Mouse (Mus musculus) embryonic facial prominence, embryonic 10.5 days (tissue): ENCODE results near the gene Tsga13. TPM values are rescaled to one million over a fixed set of nuclear protein-coding genes. Genes with fewer than 3 reads are reported as not detected.

Source experiments
- polyA plus RNA-seq: library from polyadenylated mRNA; unstranded; fragments of >200 nt; fragmentation: Nextera tagmentation; extraction: Ambion mirVana; gene quantifications from 2 replicates; pipeline ENCODE4 v1.2.1, GENCODE M21; 2016

Gene Tsga13
- polyA plus RNA-seq, 1 experiment from 2014 or later: not detected

Other genes with a start within 250 kb of the Tsga13 start
- gene Cep41, start 221.8 kb downstream of the Tsga13 start, polyA plus RNA-seq: 17.7 and 17.9 TPM in 2 replicates
- gene Mest, start 192.0 kb downstream of the Tsga13 start, polyA plus RNA-seq: 1,878 and 2,201 TPM in 2 replicates
- 28.9 and 31.5 TPM in 2 replicates for gene Copg2, start 18.8 kb downstream of the Tsga13 start, polyA plus RNA-seq
- 1.1 and 1.7 TPM in 2 replicates for gene Klf14, start 43.5 kb upstream of the Tsga13 start, polyA plus RNA-seq